Mouse (Mus musculus): ENCODE data around the gene Runx2.

Gene Runx2

DNA sequence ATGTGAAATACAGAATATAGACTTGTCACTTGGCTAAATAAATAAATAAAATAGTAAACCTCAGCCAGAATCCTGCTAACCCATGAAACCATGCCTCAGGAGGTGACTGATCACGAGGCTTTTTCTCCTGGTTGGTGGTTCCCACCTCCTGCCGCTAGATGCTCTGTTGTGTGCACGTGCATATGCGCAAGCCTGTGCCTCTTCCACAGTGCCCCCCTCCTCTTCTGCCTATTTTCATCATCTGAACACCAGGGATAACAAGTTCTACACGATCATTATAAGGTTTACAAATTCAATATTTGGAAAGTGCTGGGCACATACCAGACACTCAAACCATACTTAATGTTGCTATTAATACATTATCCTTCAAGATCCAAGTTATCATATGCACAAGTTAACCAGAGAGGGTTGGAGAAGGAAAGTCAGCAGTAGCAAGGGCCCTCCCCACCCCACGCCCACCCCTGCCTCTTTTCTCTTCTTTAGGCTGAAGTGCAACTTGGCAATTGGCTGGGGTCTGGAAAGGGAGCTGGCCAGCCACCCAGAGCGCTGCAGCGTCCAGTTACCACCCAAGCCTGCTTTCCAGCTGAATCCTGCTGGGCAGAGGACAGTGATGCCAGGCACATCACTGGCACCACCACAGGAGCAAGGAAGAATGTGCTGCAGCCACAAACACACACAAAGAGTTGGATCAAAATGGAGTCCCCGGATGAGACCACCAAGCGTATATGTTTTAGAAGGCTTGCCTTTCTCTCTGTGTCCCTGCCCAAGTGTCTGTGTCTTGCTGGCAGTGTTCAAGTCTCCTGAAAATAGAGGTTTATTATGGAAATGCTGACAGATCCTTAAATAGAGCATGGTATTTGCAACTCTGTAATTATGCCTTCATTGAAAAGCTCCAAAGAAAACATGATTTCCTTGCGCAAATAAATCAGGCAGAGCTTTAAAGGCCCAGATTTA, 294.2 kb downstream of the Runx2 start:
- no peak for DNase-seq

DNA sequence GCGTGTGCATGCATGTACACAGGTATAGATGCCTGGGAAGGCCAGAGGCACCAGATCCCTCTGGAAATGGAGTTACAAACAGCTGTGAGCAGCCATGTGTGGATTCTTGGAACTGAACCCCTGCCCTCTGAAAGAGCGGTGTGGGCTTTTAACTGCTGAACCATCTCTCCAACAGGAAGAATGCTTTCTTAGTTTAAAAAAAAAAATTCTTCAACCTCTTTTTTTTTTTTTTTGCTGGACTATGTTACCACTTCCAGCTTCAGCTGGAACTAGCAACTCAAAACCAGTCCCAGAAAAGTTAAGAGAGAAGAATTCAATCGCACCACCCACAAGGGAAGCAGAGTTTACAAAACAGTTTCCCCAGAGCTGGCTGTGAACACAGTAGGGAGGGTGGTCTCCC, 295.2 kb downstream of the Runx2 start:
- peak; percentile 12 for DNase-seq

DNA sequence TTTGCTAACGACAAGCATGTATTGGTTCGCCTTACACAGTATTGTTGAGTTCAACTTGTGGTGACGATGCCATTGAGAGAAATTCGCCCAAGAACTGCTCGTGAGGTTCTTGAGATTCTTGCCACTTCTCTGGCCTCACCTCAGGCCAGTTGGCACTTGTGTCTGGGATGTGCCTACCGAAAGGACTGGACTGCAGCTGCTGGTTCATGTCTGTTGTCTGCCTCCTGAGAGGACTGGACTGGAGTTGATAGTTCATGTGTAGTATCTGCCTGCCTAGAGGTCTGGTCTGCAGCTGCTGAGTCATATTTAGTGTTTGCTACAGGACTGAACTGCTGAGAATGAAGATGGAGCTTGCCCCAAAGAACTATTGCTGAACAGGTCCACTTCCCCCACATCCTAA, 296.4 kb downstream of the Runx2 start:
- no peak for DNase-seq

DNA sequence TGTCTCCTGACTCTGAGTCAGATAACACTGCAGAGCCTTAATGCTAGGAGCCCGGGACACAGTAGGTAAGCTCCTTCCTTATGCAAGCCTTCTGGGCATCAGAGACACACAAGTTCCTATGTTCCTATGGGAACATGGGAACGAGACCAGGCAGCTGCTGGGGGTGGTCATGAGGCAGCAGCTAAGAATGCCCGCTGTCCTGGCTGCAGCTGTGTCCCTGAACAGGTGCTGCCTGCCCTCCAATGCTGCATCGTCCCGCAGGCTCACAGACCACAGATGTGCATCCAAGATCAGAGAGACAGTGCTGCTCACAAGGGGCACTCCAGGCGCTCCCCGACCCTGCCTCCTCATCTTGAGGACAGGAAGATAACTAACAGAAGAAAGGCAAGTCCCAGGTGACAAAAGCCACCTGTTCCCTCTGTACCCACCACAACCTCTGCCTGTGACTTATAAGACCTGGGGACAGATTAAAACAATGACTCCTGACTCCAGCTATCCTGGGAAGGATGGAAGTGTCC, 306.3 kb downstream of the Runx2 start:
- DNase-seq, result no peak

DNA sequence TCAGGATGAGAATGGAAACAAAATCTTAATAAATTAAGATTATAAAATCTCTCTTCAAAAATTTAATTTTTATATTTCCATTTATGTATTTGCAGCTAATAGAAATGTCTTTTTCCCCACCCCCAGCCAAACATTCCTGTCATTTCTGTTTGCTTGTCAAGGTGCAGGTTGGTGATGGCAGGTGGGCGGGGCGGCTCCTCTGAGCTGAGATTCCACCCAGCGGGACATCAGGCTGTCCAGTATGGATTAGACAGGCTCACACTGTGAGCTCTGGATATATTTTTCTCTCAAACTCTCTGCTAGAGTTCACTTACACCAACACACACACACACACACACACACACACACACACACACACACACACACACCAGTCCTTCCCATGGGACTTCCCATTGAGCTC, 306.9 kb downstream of the Runx2 start:
- no peak for DNase-seq

DNA sequence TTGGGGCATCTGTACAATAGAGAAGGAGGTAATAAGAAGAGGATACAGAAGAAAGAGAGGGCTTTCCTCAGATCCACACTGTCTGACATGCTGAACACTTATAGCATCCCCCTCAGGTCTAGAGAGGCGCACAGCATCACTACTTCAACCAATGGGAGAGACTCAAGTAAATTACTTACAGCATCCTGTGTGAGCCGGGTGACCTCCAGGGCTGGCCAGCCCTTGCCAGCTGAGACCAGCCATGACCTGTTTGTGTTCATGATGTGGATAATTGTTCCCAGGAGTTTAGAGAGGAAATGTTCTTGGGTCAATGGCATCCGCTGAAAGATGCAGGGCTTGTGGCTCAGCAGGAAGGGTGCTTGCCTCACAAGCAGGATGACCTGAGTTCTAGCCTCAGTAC, 308.1 kb downstream of the Runx2 start:
- DNase-seq, result no peak

DNA sequence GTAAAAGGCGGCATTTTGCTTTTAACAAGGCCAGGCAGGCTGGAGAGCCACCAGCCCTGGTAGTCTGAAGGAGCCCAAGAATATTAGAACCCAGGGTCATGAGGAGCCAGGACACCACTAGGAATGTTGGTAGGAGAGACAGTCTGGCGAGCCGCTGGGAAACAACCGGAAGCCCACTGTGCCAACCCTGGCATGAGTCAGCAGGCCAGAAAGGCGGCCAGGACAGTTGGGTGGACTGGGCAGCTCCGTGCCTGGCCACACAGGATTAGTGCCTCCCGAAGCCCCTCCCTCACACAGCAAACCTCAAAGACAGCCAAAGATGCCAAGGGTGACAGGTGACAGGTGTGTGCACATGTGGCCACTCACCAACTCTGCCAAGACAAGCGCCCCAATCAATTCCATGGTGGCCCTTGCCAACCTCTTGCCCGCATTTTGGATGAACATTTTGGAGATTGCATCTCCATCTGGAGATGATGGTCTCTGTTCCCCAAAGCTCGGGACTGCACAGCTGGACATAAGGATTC, 309.7 kb downstream of the Runx2 start:
- DNase-seq, result no peak

DNA sequence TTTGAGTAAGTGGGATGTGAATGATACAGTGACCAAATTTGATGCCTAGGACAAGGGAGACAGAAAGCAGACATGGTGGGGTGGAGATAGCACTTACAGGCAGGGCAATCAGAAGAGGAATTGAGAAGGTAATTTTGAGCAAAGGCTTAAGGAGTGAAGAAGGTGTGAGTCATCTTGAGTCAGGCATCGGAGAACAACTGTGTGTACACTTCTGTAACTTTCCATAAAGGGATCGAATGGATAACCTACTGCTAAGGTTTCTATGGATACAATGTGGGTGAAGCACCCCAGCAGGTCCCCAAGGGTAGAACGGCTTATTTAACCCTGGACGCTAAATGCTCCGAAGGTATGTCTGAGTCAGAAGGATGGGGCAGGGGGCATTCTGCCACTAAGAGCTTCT, 312.4 kb downstream of the Runx2 start:
- no peak for DNase-seq

DNA sequence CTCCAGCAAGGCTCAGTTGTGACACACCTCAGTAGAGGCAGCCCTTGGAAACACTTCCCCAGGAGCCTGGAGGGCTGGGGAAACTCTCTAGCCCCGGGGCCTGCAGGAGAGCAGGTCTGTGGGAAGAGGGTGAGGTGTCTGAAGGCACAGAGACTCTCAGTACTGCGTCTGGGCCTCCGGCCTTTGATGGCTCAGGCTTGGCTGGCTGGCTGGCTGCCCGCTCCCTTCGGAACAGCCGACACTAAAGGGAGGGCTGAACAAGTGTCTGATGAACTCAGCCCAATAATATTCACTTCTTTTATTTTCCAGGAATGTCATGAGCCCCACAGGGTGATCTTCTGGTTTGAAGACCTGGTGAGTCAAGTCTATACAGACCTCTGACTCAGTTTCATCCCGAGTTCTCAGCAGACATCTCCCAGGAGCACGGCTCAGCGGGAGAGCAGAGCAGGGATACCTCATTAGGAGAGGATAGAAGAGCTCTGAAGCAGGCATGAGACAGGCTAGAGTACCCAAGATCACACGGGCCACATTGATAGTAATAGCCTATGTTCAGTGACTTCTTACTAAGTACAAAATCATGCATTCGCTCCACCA, 314.2 kb downstream of the Runx2 start:
- peak; percentile 28 for DNase-seq

DNA sequence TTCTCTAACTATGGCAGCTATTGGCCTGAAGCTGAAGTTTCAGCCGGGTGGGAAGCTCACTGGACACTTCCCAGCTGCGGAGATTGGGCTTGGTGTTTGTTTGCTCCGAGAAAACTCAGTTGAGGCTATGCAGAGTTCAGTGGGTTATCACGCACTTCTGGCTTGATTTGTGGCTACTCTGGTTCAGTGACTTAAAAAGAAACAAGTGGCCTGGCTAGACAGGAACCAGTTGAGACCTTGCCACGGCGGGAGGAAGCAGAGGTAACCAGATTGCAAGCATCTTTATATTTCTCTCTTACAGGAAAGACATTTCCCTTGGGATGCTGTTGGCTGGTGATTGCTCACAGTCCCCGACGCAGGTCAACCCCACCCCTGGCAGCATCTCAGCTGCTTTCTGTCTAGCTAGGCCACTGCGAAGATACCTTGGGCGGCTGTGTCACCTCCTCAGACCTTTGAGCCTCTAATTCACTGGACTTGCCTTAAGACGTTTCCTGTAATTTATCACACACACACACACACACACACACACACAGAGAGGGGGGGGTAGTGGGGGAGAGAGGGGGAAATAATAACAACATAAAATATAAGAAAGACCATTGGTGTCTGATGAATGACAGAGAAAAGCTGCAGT, 324.3 kb downstream of the Runx2 start:
- peak; percentile 70 for DNase-seq

DNA sequence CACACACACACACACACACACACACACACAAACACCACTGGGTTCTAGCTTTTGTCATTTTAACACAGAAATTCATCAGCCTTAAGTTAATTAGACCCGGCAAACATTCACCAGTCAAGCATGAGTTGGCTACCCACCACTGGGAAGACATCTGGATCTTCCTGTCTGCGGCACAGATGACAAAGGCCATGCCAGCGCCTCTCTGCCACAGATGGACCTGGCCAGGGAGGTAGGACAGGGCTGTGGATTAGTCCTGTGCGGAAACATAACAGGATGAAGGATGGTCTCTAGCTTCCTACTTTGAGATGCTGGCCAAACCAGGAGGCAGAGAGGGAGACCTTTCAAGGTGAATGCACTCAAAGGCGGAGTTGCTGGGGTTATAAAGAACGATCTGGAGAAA, 325.3 kb downstream of the Runx2 start:
- DNase-seq, result no peak

DNA sequence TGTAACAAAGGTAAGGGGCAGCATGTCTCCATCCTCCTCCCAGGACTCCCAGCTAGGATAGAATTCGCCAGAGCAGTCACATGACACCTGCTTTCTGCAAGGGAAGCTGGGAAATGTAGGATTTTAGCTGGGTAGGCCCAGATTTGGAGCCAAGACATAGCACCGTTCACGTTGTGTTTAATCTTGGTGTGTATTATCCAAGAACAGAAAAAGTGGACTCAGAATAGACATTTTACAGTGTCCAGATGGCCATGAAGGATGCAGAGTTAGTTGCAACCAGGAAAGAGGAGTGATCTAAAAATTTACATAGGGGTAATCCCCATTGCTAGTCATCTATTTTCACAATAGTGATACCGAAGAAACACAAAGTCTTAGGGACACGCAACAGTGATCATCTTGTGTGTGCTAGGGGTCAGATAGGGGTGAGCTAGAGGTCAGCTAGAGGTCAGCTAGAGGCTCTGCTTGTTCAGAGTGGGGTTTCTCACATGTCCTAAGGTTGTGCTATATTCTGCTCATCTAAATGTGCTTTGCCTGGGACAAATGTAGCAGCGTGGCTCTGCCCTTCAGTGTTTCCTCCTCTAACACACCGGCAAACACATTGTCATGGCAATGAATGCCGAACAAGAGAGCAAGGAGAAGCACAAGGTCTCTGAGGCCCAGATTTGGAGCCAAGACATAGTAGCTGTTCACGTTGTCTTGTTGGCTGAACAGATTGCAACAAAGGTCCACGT, 326.9 kb downstream of the Runx2 start:
- DNase-seq, result no peak

DNA sequence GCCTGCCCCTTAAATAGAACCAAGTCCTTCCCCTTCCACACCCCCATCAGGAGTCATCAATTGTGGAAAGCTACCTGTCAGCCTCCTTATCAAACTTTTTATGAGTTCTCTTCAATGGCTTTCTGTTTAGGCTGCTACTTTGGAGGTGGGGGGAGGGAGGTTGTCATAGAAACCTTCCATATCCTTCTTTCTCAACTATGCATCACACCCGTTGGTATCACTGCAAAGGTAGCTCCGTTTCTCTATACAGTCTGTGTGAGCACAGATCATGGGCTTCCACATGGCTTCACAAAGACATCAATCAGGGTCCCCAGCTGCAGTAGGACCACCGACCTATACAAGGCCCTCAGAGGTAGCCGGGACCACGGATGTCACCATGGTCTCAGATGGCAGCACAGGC, 329.3 kb downstream of the Runx2 start:
- no peak for DNase-seq

DNA sequence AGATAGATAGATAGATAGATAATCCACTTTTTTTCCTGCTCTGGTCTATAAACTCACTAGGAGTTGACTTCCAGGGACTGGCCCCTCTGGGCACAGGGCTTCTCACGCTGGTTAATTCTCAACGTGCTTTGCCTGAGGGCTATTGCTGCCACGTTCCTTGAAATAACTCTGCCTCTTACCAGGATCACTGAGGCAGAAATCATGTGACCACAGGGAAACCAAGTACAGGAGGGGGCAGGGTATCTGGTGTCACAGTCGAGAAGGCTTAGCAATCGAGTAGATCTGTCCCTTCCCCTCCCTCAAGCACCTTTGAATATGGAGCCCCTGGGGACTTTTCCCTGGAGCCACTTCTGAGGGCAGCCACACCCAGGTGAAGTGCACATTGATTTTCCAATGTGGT, 334.7 kb downstream of the Runx2 start:
- no peak for DNase-seq

DNA sequence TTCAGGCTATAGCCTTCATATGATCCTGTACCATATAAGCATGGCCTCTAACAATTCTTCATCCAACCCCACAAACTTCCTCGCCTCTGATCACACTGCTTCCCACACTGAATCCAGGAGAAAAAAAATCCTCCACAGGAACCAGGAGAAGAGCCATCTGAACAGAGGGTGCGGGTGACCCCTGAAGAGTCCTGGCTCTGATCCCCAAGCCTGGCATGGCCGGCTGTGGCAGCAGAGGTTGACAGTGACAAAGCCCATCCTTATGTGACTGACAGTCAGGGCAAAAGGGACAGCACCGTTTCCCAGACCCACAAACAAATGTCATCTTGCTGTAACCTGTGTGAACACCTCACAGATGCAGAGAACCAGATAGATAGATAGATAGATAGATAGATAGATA, 335.1 kb downstream of the Runx2 start:
- DNase-seq, result no peak

DNA sequence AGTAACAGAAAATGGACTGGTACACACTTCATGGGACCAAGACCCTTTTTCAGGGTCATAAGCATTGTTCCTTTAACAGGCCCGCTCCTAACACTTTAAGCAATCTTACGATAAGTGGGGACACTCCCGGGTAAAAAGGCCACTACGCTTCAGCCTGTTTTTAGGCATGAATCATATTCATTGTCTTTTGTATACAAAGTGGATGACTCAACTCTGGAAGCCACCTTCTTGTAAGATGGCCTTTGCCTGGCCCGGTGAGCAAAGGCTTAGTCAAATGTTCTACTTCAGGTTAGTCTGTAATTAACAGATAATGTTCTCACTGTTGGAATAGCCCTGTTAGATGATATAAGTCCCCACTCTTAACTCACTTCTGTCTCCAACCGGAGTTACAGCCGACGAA, 338.7 kb downstream of the Runx2 start:
- DNase-seq, result no peak

DNA sequence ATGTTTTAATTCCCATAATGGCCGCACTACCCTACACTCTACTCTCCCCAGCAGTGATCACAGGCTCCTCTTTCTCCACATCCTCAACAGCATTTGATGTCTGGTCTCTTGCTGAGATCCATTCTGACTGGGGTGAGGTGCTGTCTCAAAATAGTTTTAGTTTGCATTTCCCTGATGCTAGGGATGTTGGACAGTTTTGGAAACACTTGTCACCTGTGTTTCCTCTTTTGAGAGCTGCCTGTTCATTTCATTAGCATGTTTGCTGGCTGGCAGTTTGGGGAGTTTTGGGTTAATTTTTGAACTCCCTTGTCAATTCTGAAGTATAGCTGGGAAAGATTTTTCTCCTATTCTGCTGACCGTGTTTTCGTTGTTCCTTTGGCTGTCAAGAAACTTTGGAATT, 340.3 kb downstream of the Runx2 start:
- no peak for DNase-seq

DNA sequence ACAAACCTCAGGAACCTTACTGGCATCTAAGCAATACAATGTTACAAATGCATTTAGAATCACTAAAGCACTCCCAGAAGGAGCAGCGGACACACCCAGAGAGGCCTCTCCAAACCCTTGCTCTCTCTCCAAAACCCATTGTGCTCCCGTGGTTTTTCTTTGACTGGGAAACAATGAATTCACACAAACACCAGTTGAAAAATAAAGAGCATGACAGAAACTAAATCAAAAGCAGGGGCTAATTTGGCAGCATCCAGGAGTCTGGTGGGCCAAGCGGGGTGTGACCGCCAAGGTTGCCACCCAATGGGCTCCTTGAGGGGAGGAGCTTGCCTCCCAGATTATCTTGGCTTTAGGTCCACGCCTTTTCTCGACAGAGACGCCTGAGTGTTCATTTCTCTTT, 341.9 kb downstream of the Runx2 start:
- DNase-seq, result no peak

DNA sequence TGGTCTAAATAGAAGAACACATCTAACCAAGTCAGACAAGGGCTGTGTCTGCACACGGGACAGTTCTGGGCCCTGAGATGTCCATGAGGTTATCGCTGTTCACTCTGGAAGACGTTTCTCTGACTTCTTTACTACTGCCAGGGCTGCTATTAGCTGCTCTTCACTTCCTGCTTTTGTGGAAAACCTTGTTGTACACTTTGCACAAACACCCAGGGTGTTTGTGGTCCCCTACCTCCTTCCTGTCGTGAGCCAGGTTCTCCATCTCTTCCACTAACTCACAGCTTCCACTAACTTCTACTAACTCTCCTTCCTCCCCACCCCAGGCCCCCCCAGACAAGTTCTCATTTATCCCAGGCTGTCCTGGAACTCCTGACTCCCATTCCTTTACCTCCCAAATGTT, 350.9 kb downstream of the Runx2 start:
- DNase-seq, result no peak

DNA sequence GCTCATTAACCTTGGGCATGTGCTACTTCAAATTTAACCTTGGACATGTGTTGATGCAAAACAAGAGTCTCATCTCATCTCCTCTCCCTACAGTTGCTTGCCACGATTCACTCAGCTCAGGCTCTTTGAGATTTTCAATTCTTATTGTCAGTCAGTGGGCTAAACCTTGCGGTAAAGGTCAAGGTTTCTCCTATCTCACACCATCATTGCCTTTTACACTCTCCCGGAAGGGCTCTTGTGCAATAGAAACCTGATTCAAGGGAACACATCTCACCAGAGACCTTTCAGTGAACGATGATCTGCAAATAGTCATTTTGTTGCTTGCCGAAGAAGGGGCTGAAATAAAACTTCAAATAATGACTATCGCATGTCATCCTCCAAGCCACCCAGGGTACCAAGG, 354.4 kb downstream of the Runx2 start:
- DNase-seq, result no peak

DNA sequence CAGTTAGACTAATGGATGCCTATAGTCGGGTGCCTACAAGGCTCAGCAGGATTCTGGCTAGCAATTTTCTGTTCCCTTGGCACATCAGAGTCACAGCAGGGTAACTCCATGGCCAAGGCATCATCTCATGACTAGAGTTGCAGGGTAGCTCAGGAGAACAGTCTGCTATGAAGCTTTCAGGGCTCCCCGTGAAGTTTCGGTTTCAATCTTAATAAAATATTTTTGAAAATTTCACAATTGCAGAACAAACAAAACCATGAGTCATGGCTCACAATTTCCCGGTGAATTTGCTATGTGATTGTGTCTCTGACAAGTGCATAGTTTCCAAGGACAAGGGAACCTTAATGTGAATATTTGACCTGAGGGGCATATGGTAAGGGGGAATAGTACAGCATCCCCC, 355.6 kb downstream of the Runx2 start:
- no peak for DNase-seq

DNA sequence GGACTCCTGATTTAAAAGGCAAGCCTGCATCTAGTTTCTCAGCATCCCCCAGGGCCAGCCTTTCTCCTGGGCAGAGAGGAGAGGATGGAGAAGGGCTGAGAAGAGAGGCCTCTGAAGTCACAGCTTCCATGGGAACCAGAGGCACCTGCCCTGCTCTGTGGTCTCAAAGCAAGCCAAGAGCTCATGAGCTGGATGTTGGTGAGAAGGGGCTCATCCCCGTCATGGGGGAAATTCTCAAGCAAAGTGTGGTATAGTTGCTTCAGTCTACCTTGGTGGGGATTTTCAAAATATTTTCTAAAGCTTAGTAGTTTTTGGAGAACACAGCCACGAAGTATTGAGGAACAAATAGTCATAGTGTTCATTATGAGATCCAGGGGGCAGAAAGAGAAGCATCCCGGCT, 357.9 kb downstream of the Runx2 start:
- DNase-seq, result no peak
